16 mouse cellular contexts compared by ENCODE assay signal in genomic region chr17:64398114-64398692, GRCm38 (mm10).
DNase-seq lines count a peak whose midpoint lies in the region; ATAC-seq lines count a peak whose summit lies in the region.
"Had no signal": no experiment of that assay in that cellular context is flagged by ENCODE, and none has a peak within 500 bp of the region (broad histone marks: within the 10 kb centered on the region; RNA-seq: fewer than 3 reads in every experiment).

No protein-coding gene starts in this region.

- ATAC-seq in lung, embryonic 16.5 days (ENCODE audit: low read depth) = peak; percentile 59
- ATAC-seq in neural tube, embryonic 15.5 days (ENCODE audit: low FRiP score) = no peak
- no peak for ATAC-seq in heart, embryonic 11.5 days (replicated peaks; ENCODE audit: insufficient number of reproducible peaks, low FRiP score, low TSS enrichment)
- ATAC-seq: forebrain, embryonic 13.5 days had no signal

- H3K4me3 ChIP-seq in lung, embryonic 16.5 days (ENCODE audit: low read length) = no peak overlapping the region
- no peak overlapping the region for H3K4me3 ChIP-seq in neural tube, embryonic 15.5 days (replicated peaks)
- H3K4me3 ChIP-seq in heart, embryonic 11.5 days (ENCODE audit: low read depth, low read length) = no peak overlapping the region
- no peak overlapping the region for H3K4me3 ChIP-seq in hindbrain, embryonic 10.5 days
- H3K4me3 ChIP-seq: embryonic facial prominence, embryonic 13.5 days; forebrain, embryonic 13.5 days; midbrain, embryonic 10.5 days had no signal

- H3K4me2 ChIP-seq in lung, embryonic 16.5 days (ENCODE audit: low read depth, low read length) = no peak overlapping the region
- H3K4me2 ChIP-seq in neural tube, embryonic 15.5 days = no peak overlapping the region
- H3K4me2 ChIP-seq in heart, embryonic 11.5 days = no peak overlapping the region
- H3K4me2 ChIP-seq: embryonic facial prominence, embryonic 13.5 days; forebrain, embryonic 13.5 days; liver, embryonic 11.5 days had no signal

- no peak overlapping the region for H3K9ac ChIP-seq in lung, embryonic 16.5 days (ENCODE audit: low read length)
- H3K9ac ChIP-seq in neural tube, embryonic 15.5 days (replicated peaks) = no peak overlapping the region
- no peak overlapping the region for H3K9ac ChIP-seq in heart, embryonic 11.5 days (ENCODE audit: low read depth, low read length)
- H3K9ac ChIP-seq: embryonic facial prominence, embryonic 13.5 days; forebrain, embryonic 13.5 days; heart, embryonic 12.5 days; stomach, embryonic 15.5 days had no signal

- 46% methylated on average over 9 of the region's 9 CpGs for WGBS in lung, embryonic 16.5 days
- WGBS in neural tube, embryonic 15.5 days = 63% methylated on average over 9 of the region's 9 CpGs
- WGBS in heart, embryonic 11.5 days (ENCODE audit: insufficient replicate concordance) = 79% methylated on average over 9 of the region's 9 CpGs
- 91% methylated on average over 9 of the region's 9 CpGs for WGBS in hindbrain, embryonic 10.5 days

- peaks cover 6% of the 10 kb centered on the region for H3K4me1 ChIP-seq in lung, embryonic 16.5 days (replicated peaks; ENCODE audit: control insufficient read depth, insufficient read depth, low read length)
- H3K4me1 ChIP-seq in neural tube, embryonic 15.5 days = peaks cover 9% of the 10 kb centered on the region; the same call in 1 of the 2 replicates
- no peaks in the 10 kb centered on the region for H3K4me1 ChIP-seq in heart, embryonic 11.5 days (ENCODE audit: control insufficient read depth, insufficient read depth, low read length)
- H3K4me1 ChIP-seq in hindbrain, embryonic 10.5 days (replicated peaks) = no peaks in the 10 kb centered on the region
- H3K4me1 ChIP-seq: embryonic facial prominence, embryonic 13.5 days; forebrain, embryonic 13.5 days; midbrain, embryonic 10.5 days; stomach, embryonic 15.5 days had no signal

- H3K27me3 ChIP-seq in lung, embryonic 16.5 days (ENCODE audit: control insufficient read depth, insufficient read depth, low read depth, low read length) = no peaks in the 10 kb centered on the region
- no peaks in the 10 kb centered on the region for H3K27me3 ChIP-seq in neural tube, embryonic 15.5 days (replicated peaks)
- H3K27me3 ChIP-seq in heart, embryonic 11.5 days (ENCODE audit: control insufficient read depth, insufficient read depth, low read length) = no peaks in the 10 kb centered on the region
- H3K27me3 ChIP-seq in hindbrain, embryonic 10.5 days (ENCODE audit: insufficient read depth, poor library complexity, severe bottlenecking) = no peaks in the 10 kb centered on the region
- H3K27me3 ChIP-seq: embryonic facial prominence, embryonic 13.5 days; forebrain, embryonic 13.5 days; heart, embryonic 12.5 days; stomach, embryonic 15.5 days had no signal

- H3K27ac ChIP-seq in lung, embryonic 16.5 days (ENCODE audit: low read length) = no peak overlapping the region
- no peak overlapping the region for H3K27ac ChIP-seq in neural tube, embryonic 15.5 days (replicated peaks)
- H3K27ac ChIP-seq in heart, embryonic 11.5 days (ENCODE audit: low read depth, low read length) = no peak overlapping the region
- no peak overlapping the region for H3K27ac ChIP-seq in hindbrain, embryonic 10.5 days
- H3K27ac ChIP-seq: embryonic facial prominence, embryonic 13.5 days; forebrain, embryonic 13.5 days; midbrain, embryonic 10.5 days; stomach, embryonic 15.5 days had no signal

- DNase-seq in adrenal gland, adult 2 months = peak; percentile 24
- DNase-seq in adrenal gland, postnatal 25 days = no peak
- DNase-seq in lung, postnatal 14 days = no peak
- DNase-seq in lung, postnatal 25 days (ENCODE audit: low spot score) = peak; percentile 30
- no peak for DNase-seq in hindbrain, embryonic 10.5 days (ENCODE audit: low spot score)
- DNase-seq: cerebellum, postnatal 25 days; gastrocnemius, postnatal 10 days had no signal

- no peaks in the 10 kb centered on the region for H3K9me3 ChIP-seq in lung, embryonic 16.5 days (ENCODE audit: control insufficient read depth, low read length)
- H3K9me3 ChIP-seq in neural tube, embryonic 15.5 days (replicated peaks) = no peaks in the 10 kb centered on the region
- no peaks in the 10 kb centered on the region for H3K9me3 ChIP-seq in heart, embryonic 11.5 days (replicated peaks; ENCODE audit: control insufficient read depth, low read length)
- no peaks in the 10 kb centered on the region for H3K9me3 ChIP-seq in hindbrain, embryonic 10.5 days
- H3K9me3 ChIP-seq: forebrain, embryonic 13.5 days; midbrain, embryonic 10.5 days; stomach, embryonic 15.5 days had no signal

- no peaks in the 10 kb centered on the region for H3K36me3 ChIP-seq in lung, embryonic 16.5 days (ENCODE audit: control insufficient read depth, insufficient read depth, low read length)
- H3K36me3 ChIP-seq in neural tube, embryonic 15.5 days = no peaks in the 10 kb centered on the region
- H3K36me3 ChIP-seq in heart, embryonic 11.5 days (ENCODE audit: control insufficient read depth, insufficient read depth, low read length) = no peaks in the 10 kb centered on the region
- H3K36me3 ChIP-seq in hindbrain, embryonic 10.5 days = no peaks in the 10 kb centered on the region
- H3K36me3 ChIP-seq: embryonic facial prominence, embryonic 13.5 days; heart, embryonic 12.5 days; midbrain, embryonic 10.5 days; stomach, embryonic 15.5 days had no signal

Comparison
In these comparisons a context has a peak if more than half of its experiments do, and no peak if none do; other contexts are left out.
1. DNase-seq: peak in adrenal gland, adult 2 months (single experiment) and lung, postnatal 25 days (single experiment); none in adrenal gland, postnatal 25 days (single experiment), lung, postnatal 14 days (single experiment) and hindbrain, embryonic 10.5 days (single experiment).